Mouse (Mus musculus) midbrain, embryonic 10.5 days (tissue): Measurements from ENCODE around the gene Ergic2. TPM values are rescaled to one million over a fixed set of nuclear protein-coding genes. Genes with fewer than 3 reads are reported as not detected.
A peak's percentile ranks its signal among the peaks of the same experiment; 100 is the strongest.

ENCODE experiments used
- DNase-seq: peaks from one replicate; pipeline ENCODE4 v3.0.0-alpha.2; 2017; ENCODE audit warnings: low spot score
- H3K27ac ChIP-seq: fragments of 300-500 bp; sonication (generic); replicated peaks from 2 replicates; pipeline ENCODE4 v1.5.1; 2016; ENCODE audit warnings: mild to moderate bottlenecking
- H3K27me3 ChIP-seq: fragments of 300-500 bp; sonication (generic); 2 replicates; pipeline ENCODE4 v1.6.1; 2016; ENCODE audit warnings: low read depth, mild to moderate bottlenecking; ENCODE audit not compliant: poor library complexity, severe bottlenecking
- H3K36me3 ChIP-seq: fragments of 300-500 bp; sonication (generic); 2 replicates; pipeline ENCODE4 v1.6.1; 2016; ENCODE audit warnings: mild to moderate bottlenecking, moderate library complexity
- H3K4me1 ChIP-seq: fragments of 300-500 bp; sonication (generic); 2 replicates; pipeline ENCODE4 v1.6.1; 2016
- H3K4me3 ChIP-seq: fragments of 300-500 bp; sonication (generic); 2 replicates; pipeline ENCODE4 v1.5.1; 2016; ENCODE audit warnings: mild to moderate bottlenecking, moderate library complexity
- H3K9me3 ChIP-seq: fragments of 300-500 bp; sonication (generic); replicated peaks from 2 replicates; pipeline ENCODE4 v1.6.1; 2016; ENCODE audit warnings: mild to moderate bottlenecking
- WGBS: fragments of 180-500 bp; shearing (Covaris S2); methylation state at CpG from one replicate; pipeline ENCODE4 v1.1.7; 2016; 5-methylcytosine and 5-hydroxymethylcytosine counted together
- polyA plus RNA-seq: library from polyadenylated mRNA; unstranded; fragments of >200 nt; fragmentation: Nextera tagmentation; extraction: Ambion mirVana; gene quantifications from 2 replicates; pipeline ENCODE4 v1.2.1, GENCODE M21; 2016

The Ergic2 gene
- 187 and 203 TPM in 2 replicates for polyA plus RNA-seq

- DNase-seq, result peak; percentile 96
- no peaks in the 10 kb centered on the region for H3K9me3 ChIP-seq
- H3K4me3 ChIP-seq, result peak within 1 kb of the TSS; percentile 86
- H3K4me1 ChIP-seq, result peaks cover 19% of the 10 kb centered on the region
- 1% methylated on average over 61 of the region's 61 CpGs for WGBS
- no peaks in the 10 kb centered on the region for H3K36me3 ChIP-seq
- no peaks in the 10 kb centered on the region for H3K27me3 ChIP-seq
- peak within 1 kb of the TSS; percentile 95 for H3K27ac ChIP-seq
Measured at GRCm38 (mm10) chr6:148211897-148212680, at the start of gene Ergic2. Gene Ergic2, minus strand, starts transcription at chr6:148212374.

GRCm38 (mm10) chr6:148260729-148261101 lies 48.5 kb upstream of the Ergic2 start:
- Histone ChIP-seq H3K36me3 (no peaks in the 10 kb centered on the region), H3K4me3 (no peak overlapping the region), H3K27me3 (no peaks in the 10 kb centered on the region), H3K4me1 (peaks cover 32% of the 10 kb centered on the region), H3K27ac (peak overlapping the region; percentile 74), H3K9me3 (no peaks in the 10 kb centered on the region)
- 92% methylated on average over 6 of the region's 6 CpGs for WGBS
- DNase-seq, result no peak

GRCm38 (mm10) chr6:148259979-148260728 lies 48.0 kb upstream of the Ergic2 start:
- peak; percentile 44 for DNase-seq
- Histone ChIP-seq H3K27ac (peak overlapping the region; percentile 74), H3K27me3 (no peaks in the 10 kb centered on the region), H3K4me1 (peaks cover 38% of the 10 kb centered on the region), H3K36me3 (no peaks in the 10 kb centered on the region), H3K9me3 (no peaks in the 10 kb centered on the region), H3K4me3 (no peak overlapping the region)
- WGBS, result 59% methylated on average over 4 of the region's 4 CpGs

GRCm38 (mm10) chr6:148259074-148259473 lies 46.9 kb upstream of the Ergic2 start:
- H3K9me3 ChIP-seq, result no peaks in the 10 kb centered on the region
- H3K4me3 ChIP-seq, result no peak overlapping the region
- H3K27ac ChIP-seq, result peak overlapping the region; percentile 35
- H3K27me3 ChIP-seq, result no peaks in the 10 kb centered on the region
- H3K4me1 ChIP-seq, result peaks cover 49% of the 10 kb centered on the region
- DNase-seq, result no peak
- H3K36me3 ChIP-seq, result no peaks in the 10 kb centered on the region
- WGBS, result 83% methylated on average over 8 of the region's 8 CpGs

- WGBS, result 95% methylated on average over 2 of the region's 2 CpGs
- Histone ChIP-seq H3K27ac (no peak overlapping the region), H3K27me3 (no peaks in the 10 kb centered on the region), H3K9me3 (no peaks in the 10 kb centered on the region), H3K4me1 (peaks cover 62% of the 10 kb centered on the region), H3K4me3 (no peak overlapping the region), H3K36me3 (no peaks in the 10 kb centered on the region)
- no peak for DNase-seq
Measured at GRCm38 (mm10) chr6:148257805-148258204, 45.6 kb upstream of the Ergic2 start.

- Histone ChIP-seq H3K27me3 (no peaks in the 10 kb centered on the region), H3K9me3 (no peaks in the 10 kb centered on the region), H3K4me3 (no peak overlapping the region), H3K27ac (no peak overlapping the region), H3K4me1 (peaks cover 73% of the 10 kb centered on the region), H3K36me3 (no peaks in the 10 kb centered on the region)
- WGBS, result 93% methylated on average over 3 of the region's 3 CpGs
- no peak for DNase-seq
Measured at GRCm38 (mm10) chr6:148256109-148256508, 43.9 kb upstream of the Ergic2 start.

GRCm38 (mm10) chr6:148255395-148256053 lies 43.4 kb upstream of the Ergic2 start:
- peak overlapping the region; percentile 59 for H3K27ac ChIP-seq
- no peaks in the 10 kb centered on the region for H3K9me3 ChIP-seq
- H3K36me3 ChIP-seq, result no peaks in the 10 kb centered on the region
- no peaks in the 10 kb centered on the region for H3K27me3 ChIP-seq
- WGBS, result 60% methylated on average over 1 of the region's 1 CpGs
- H3K4me1 ChIP-seq, result peaks cover 67% of the 10 kb centered on the region
- H3K4me3 ChIP-seq, result no peak overlapping the region
- no peak for DNase-seq

GRCm38 (mm10) chr6:148249221-148249620 lies 37.0 kb upstream of the Ergic2 start:
- WGBS, result 85% methylated on average over 3 of the region's 3 CpGs
- Histone ChIP-seq H3K9me3 (no peaks in the 10 kb centered on the region), H3K27me3 (no peaks in the 10 kb centered on the region), H3K4me3 (no peak overlapping the region), H3K4me1 (peaks cover 25% of the 10 kb centered on the region), H3K36me3 (no peaks in the 10 kb centered on the region), H3K27ac (no peak overlapping the region)
- DNase-seq, result no peak

- no peak for DNase-seq
- Histone ChIP-seq H3K4me3 (no peak overlapping the region), H3K4me1 (peaks cover 19% of the 10 kb centered on the region), H3K27me3 (no peaks in the 10 kb centered on the region), H3K27ac (no peak overlapping the region), H3K36me3 (no peaks in the 10 kb centered on the region), H3K9me3 (no peaks in the 10 kb centered on the region)
- WGBS, result 68% methylated on average over 2 of the region's 2 CpGs
Measured at GRCm38 (mm10) chr6:148248625-148249024, 36.5 kb upstream of the Ergic2 start.

GRCm38 (mm10) chr6:148246544-148246943 lies 34.4 kb upstream of the Ergic2 start:
- 81% methylated on average over 7 of the region's 7 CpGs for WGBS

GRCm38 (mm10) chr6:148244836-148245235 lies 32.7 kb upstream of the Ergic2 start:
- H3K36me3 ChIP-seq, result no peaks in the 10 kb centered on the region
- no peaks in the 10 kb centered on the region for H3K27me3 ChIP-seq
- H3K9me3 ChIP-seq, result no peaks in the 10 kb centered on the region
- DNase-seq, result no peak
- WGBS, result 100% methylated on average over 1 of the region's 1 CpGs
- H3K27ac ChIP-seq, result no peak overlapping the region
- H3K4me3 ChIP-seq, result no peak overlapping the region
- no peaks in the 10 kb centered on the region for H3K4me1 ChIP-seq

More at GRCm38 (mm10) chr6:148246544-148246943, 34.4 kb upstream of the Ergic2 start:
- Histone ChIP-seq H3K9me3 (no peaks in the 10 kb centered on the region), H3K36me3 (no peaks in the 10 kb centered on the region), H3K4me3 (no peak overlapping the region), H3K4me1 (no peaks in the 10 kb centered on the region), H3K27me3 (no peaks in the 10 kb centered on the region), H3K27ac (no peak overlapping the region)
- DNase-seq, result no peak

GRCm38 (mm10) chr6:148242304-148242703 lies 30.1 kb upstream of the Ergic2 start:
- WGBS, result 70% methylated on average over 3 of the region's 3 CpGs
- H3K27ac ChIP-seq, result no peak overlapping the region
- no peak overlapping the region for H3K4me3 ChIP-seq
- H3K4me1 ChIP-seq, result no peaks in the 10 kb centered on the region
- H3K9me3 ChIP-seq, result no peaks in the 10 kb centered on the region
- no peaks in the 10 kb centered on the region for H3K36me3 ChIP-seq
- no peak for DNase-seq
- H3K27me3 ChIP-seq, result no peaks in the 10 kb centered on the region
